Mouse (Mus musculus) C2C12 (cell line): ENCODE data around the gene Clba1.

ENCODE experiments used
- CEBPB ChIP-seq: IDR thresholded peaks from one replicate; pipeline ENCODE4 v1.6.1; 2011; ENCODE audit warnings: low read depth, mild to moderate bottlenecking, control low read depth, moderate library complexity
- CTCF ChIP-seq: IDR thresholded peaks from one replicate; pipeline ENCODE4 v1.5.1; 2011; ENCODE audit not compliant: control insufficient read depth, insufficient read depth, insufficient read length
- FOSL1 ChIP-seq: IDR thresholded peaks from one replicate; pipeline ENCODE4 v1.8.0; 2011; ENCODE audit warnings: mild to moderate bottlenecking, low read length; ENCODE audit not compliant: poor library complexity, insufficient read depth, severe bottlenecking
- MAX ChIP-seq: IDR thresholded peaks from one replicate; pipeline ENCODE4 v1.6.1; 2011; ENCODE audit warnings: mild to moderate bottlenecking, control low read depth
- MYOD1 ChIP-seq: IDR thresholded peaks from one replicate; pipeline ENCODE4 v1.6.1; 2011; ENCODE audit warnings: low read depth; ENCODE audit not compliant: control insufficient read depth, insufficient read length
- MYOG ChIP-seq: IDR thresholded peaks from one replicate; pipeline ENCODE4 v1.6.1; 2011; ENCODE audit not compliant: control insufficient read depth, insufficient read length; ENCODE audit errors: extremely low read depth
- USF1 ChIP-seq: IDR thresholded peaks from one replicate; pipeline ENCODE4 v1.6.1; 2011; ENCODE audit warnings: low read depth, mild to moderate bottlenecking, control low read depth, moderate library complexity

DNA sequence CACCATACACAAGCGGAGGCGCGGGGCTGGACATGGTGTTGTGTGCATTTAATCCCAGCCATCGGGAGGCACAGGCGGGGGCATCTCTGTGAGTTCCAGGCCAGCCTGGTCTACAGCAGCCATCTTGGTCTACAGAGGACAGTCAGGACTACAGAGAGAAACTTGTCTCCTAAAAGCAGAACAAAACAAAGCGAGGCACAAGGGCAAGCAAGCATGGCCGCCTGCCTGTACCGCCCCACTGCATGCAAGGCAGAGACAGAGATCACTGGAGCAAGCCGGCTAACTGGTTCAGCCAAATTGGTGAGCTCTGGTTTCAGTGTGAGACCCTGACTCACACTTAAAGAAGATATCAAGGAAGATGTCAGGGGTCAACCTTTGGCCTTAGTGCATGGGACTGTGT is 41.6 kb downstream of the Clba1 start:
- TF ChIP-seq CTCF (no peak), FOSL1 (no peak), MYOD1 (no peak), USF1 (no peak), MAX (no peak), MYOG (no peak), CEBPB (no peak)
